23 mouse cellular contexts compared by ENCODE assay signal in genomic region chr9:94512246-94512645, GRCm38 (mm10). TPM values are rescaled to one million over a fixed set of nuclear protein-coding genes. Genes with fewer than 3 reads are reported as not detected.
A peak's percentile ranks its signal among the peaks of the same experiment; 100 is the strongest.
DNase-seq lines count a peak whose midpoint lies in the region; ATAC-seq and TF ChIP-seq lines count a peak whose summit lies in the region.
"Had no signal": no experiment of that assay in that cellular context is flagged by ENCODE, and none has a peak within 500 bp of the region (broad histone marks: within the 10 kb centered on the region; RNA-seq: fewer than 3 reads in every experiment).

No protein-coding gene starts in this region.

- no peak for TF ChIP-seq CTCF in gastrocnemius, adult 2 months (IDR thresholded peaks at IDR 0.05)
- TF ChIP-seq CTCF in lung, adult 2 months (IDR thresholded peaks at IDR 0.05; ENCODE audit: insufficient read depth, low read length): no peak

- no peak for TF ChIP-seq POLR2A in lung, adult 2 months (IDR thresholded peaks at IDR 0.05; ENCODE audit: borderline replicate concordance, extremely low read depth, low read depth, low read length)

- ATAC-seq in hematopoietic stem cell, adult 5-6 weeks (replicated peaks in 1 of 2; ENCODE audit: insufficient read depth in 1 of 2, low FRiP score in 2 of 2, low TSS enrichment in 1 of 2, low read depth in 1 of 2, poor library complexity in 2 of 2, severe bottlenecking in 2 of 2): peak; percentile 42 to 64; a peak in 2 of 4 replicates
- peak; percentile 83 for ATAC-seq in monocyte, adult 5-6 weeks (replicated peaks; ENCODE audit: insufficient number of reproducible peaks, low FRiP score, low TSS enrichment, poor library complexity, severe bottlenecking)
- ATAC-seq: forebrain, embryonic 14.5 days; liver, embryonic 12.5 days; midbrain, embryonic 15.5 days had no signal

- H3K27ac ChIP-seq in gastrocnemius, adult 2 months: no peak overlapping the region
- H3K27ac ChIP-seq: hindbrain, embryonic 15.5 days; limb, embryonic 13.5 days; liver, embryonic 12.5 days; midbrain, embryonic 15.5 days had no signal

- peak; percentile 36 for DNase-seq in gastrocnemius, adult 2 months
- no peak for DNase-seq in gastrocnemius, adult 8-10 months (ENCODE audit: low spot score in 2 of 2)
- DNase-seq in lung, adult 18-20 months: peak; percentile 25 to 40
- no peak for DNase-seq in lung, adult 2 months
- no peak for DNase-seq in cerebellum, postnatal 36 days
- DNase-seq in urinary bladder, adult 2 months (ENCODE audit: low spot score): no peak
- DNase-seq: adrenal gland, postnatal 25 days; cerebellum, adult 18-20 months; cerebellum, postnatal 14 days; heart, postnatal 36 days; kidney, adult 8-10 months; kidney, postnatal 10 days; lung, embryonic 14.5 days; thymus, adult 18-20 months; thymus, postnatal 36 days had no signal

- no peaks in the 10 kb centered on the region for H3K4me1 ChIP-seq in lung, adult 2 months (ENCODE audit: control insufficient read depth, insufficient read depth, low read length)
- H3K4me1 ChIP-seq: hindbrain, embryonic 15.5 days; limb, embryonic 13.5 days; liver, embryonic 12.5 days; midbrain, embryonic 15.5 days had no signal

- no peak overlapping the region for H3K4me3 ChIP-seq in gastrocnemius, adult 2 months
- no peak overlapping the region for H3K4me3 ChIP-seq in lung, adult 2 months (replicated peaks; ENCODE audit: extremely low read depth, low read depth, low read length)
- H3K4me3 ChIP-seq: heart, embryonic 15.5 days; hindbrain, embryonic 15.5 days; limb, embryonic 13.5 days; liver, embryonic 12.5 days; midbrain, embryonic 15.5 days had no signal

- intact Hi-C loops in gastrocnemius, adult 2 months (cut with DNase I): no loop called here

- 76% methylated on average over 8 of the region's 8 CpGs for WGBS in lung, adult 2 months

RNA-seq across cellular contexts. Expression of gene 1190002N15Rik, which starts 25.6 kb away (rescaled TPM):
- total RNA-seq in gastrocnemius, adult 2 months (2021): 1 to 10 TPM; 3.5 to 5.7 TPM
- 1 to 10 TPM; 2.5 to 3.0 (median 2.9) TPM for total RNA-seq in gastrocnemius, adult 8-10 months (2022)
- polyA plus RNA-seq in lung, adult 2 months (2012; rRNA removed): 52.6 and 60.7 TPM in 2 replicates
- 22.2 and 31.9 TPM in 2 replicates for total RNA-seq in hematopoietic stem cell, adult 5-6 weeks (2017)
- 16.3 to 31.5 TPM (median 17.6 TPM) in 3 replicates for total RNA-seq in monocyte, adult 5-6 weeks (2017)
- polyA plus RNA-seq in urinary bladder, adult 2 months (2012; rRNA removed): 21.3 and 21.5 TPM in 2 replicates

Comparison
In these comparisons a context has a peak if more than half of its experiments do, and no peak if none do; other contexts are left out.
1. DNase-seq: peak in gastrocnemius, adult 2 months (single experiment) and lung, adult 18-20 months (2 of 2); none in gastrocnemius, adult 8-10 months (0 of 2), lung, adult 2 months (single experiment), cerebellum, postnatal 36 days (0 of 2) and urinary bladder, adult 2 months (single experiment).